Mouse (Mus musculus) layer of hippocampus, adult 2 months (tissue): ENCODE data around the gene Tktl1. TPM values are rescaled to one million over a fixed set of nuclear protein-coding genes. Genes with fewer than 3 reads are reported as not detected.

Experiments
- DNase-seq, 2 experiments: peaks; one replicate each; pipeline ENCODE4 v3.0.0; 2022; ENCODE audit warnings: low spot score in 2 of 2
- H3K27ac ChIP-seq: fragments of 200-600 bp; 2 replicates; pipeline ENCODE4 v1.8.1; 2022
- H3K4me3 ChIP-seq: fragments of 200-600 bp; 2 replicates; pipeline ENCODE4 v1.8.1; 2022; ENCODE audit warnings: mild to moderate bottlenecking
- CTCF ChIP-seq: fragments of 200-600 bp; conservative IDR thresholded peaks from 2 replicates; pipeline ENCODE4 v1.8.1; 2022; ENCODE audit warnings: antibody characterized with exemption, mild to moderate bottlenecking, moderate library complexity
- total RNA-seq, 2 experiments: library from RNA; stranded (reverse); gene quantifications; 2 replicates each; pipeline ENCODE4 v1.2.3; 2021

The Tktl1 gene
- total RNA-seq, 2 experiments from 2014 or later, result 0.17 TPM; not detected in 1

- Histone ChIP-seq H3K27ac (peak overlapping the region; percentile 86), H3K4me3 (peak overlapping the region; percentile 70)
- no peak; the same call in 1 of the 2 replicates for TF ChIP-seq CTCF
- DNase-seq, result peak; percentile 45 to 62
Measured at GRCm38 (mm10) chrX:74245687-74246086, 68.6 kb downstream of the Tktl1 start.

- DNase-seq, result peak; percentile 76 to 90
- Histone ChIP-seq H3K27ac (peak overlapping the region; percentile 86), H3K4me3 (peak overlapping the region; percentile 70)
- no peak for TF ChIP-seq CTCF
Measured at GRCm38 (mm10) chrX:74246213-74246681, 69.2 kb downstream of the Tktl1 start.

- Histone ChIP-seq H3K27ac (peak overlapping the region; percentile 68), H3K4me3 (peak overlapping the region; percentile 70)
- DNase-seq, result no peak
- no peak for TF ChIP-seq CTCF
Measured at GRCm38 (mm10) chrX:74246693-74247092, 69.6 kb downstream of the Tktl1 start.

- TF ChIP-seq CTCF, result peak; percentile 78
- Histone ChIP-seq H3K27ac (peak overlapping the region; percentile 80), H3K4me3 (peak overlapping the region; percentile 58; the same call in 1 of the 2 replicates)
- DNase-seq, result peak in 1 of 2 experiments; percentile 37
Measured at GRCm38 (mm10) chrX:74248651-74249050, 71.6 kb downstream of the Tktl1 start.

- H3K27ac ChIP-seq, result peak within 1 kb of the TSS; percentile 80
- H3K4me3 ChIP-seq, result peak within 1 kb of the TSS; percentile 58
- TF ChIP-seq CTCF, result peak; percentile 62
- DNase-seq, result peak; percentile 51 to 55
Measured at GRCm38 (mm10) chrX:74249615-74250014, 72.6 kb downstream of the Tktl1 start, which contains the start of gene Flna. Gene Flna, minus strand, starts transcription at chrX:74249820.

GRCm38 (mm10) chrX:74254153-74254887 is 77.3 kb downstream of the Tktl1 start, which contains the start of gene Emd:
Gene Emd, plus strand, starts transcription at chrX:74254687.
- TF ChIP-seq CTCF, result no peak
- H3K4me3 ChIP-seq, result peak within 1 kb of the TSS; percentile 72
- DNase-seq, result peak; percentile 80 to 91
- H3K27ac ChIP-seq, result peak within 1 kb of the TSS; percentile 92

GRCm38 (mm10) chrX:74254888-74255565 is 78.0 kb downstream of the Tktl1 start:
- no peak for TF ChIP-seq CTCF
- no peak for DNase-seq
- peak overlapping the region; percentile 92 for H3K27ac ChIP-seq
- peak overlapping the region; percentile 72 for H3K4me3 ChIP-seq

- TF ChIP-seq CTCF, result no peak
- Histone ChIP-seq H3K27ac (no peak overlapping the region), H3K4me3 (no peak overlapping the region)
Measured at GRCm38 (mm10) chrX:74257746-74258145, 80.7 kb downstream of the Tktl1 start.

More at GRCm38 (mm10) chrX:74257746-74258145, 80.7 kb downstream of the Tktl1 start:
- no peak for DNase-seq

Other genes starting within 250 kb of the Tktl1 start
- gene Renbp, start 246.4 kb upstream of the Tktl1 start, total RNA-seq, result 1 to 10 TPM; 4.5 to 6.2 TPM
- 10 to 100 TPM; 76.4 to 79.2 TPM for gene Hcfc1, start 210.9 kb upstream of the Tktl1 start, total RNA-seq
- 10 to 100 TPM; 59.3 to 62.6 TPM for gene Irak1, start 153.3 kb upstream of the Tktl1 start, total RNA-seq
- gene Opn1mw, start 49.8 kb upstream of the Tktl1 start, total RNA-seq, result 1 to 10 TPM in 1 of 2 experiments, not detected in 1; 1.1 TPM
- 10 to 100 TPM; 90.6 to 94.2 TPM for gene Mecp2, start 41.9 kb upstream of the Tktl1 start, total RNA-seq
- gene Tex28, start 9.4 kb upstream of the Tktl1 start, total RNA-seq, result not detected
- 10 to 100 TPM; 77.1 to 78.0 TPM for gene Flna, start 72.6 kb downstream of the Tktl1 start, total RNA-seq
- 10 to 100 TPM; 31.8 to 39.5 TPM for gene Emd, start 77.4 kb downstream of the Tktl1 start, total RNA-seq
- 100 to 1,000 TPM; 137 to 175 TPM for gene Rpl10, start 93.6 kb downstream of the Tktl1 start, total RNA-seq
- gene Taz, start 104.7 kb downstream of the Tktl1 start, total RNA-seq, result 10 to 100 TPM; 61.4 to 71.4 TPM
- gene Dnase1l1, start 105.1 kb downstream of the Tktl1 start, total RNA-seq, result 1 to 10 TPM; 1.6 to 2.1 TPM
- 100 to 1,000 TPM; 306 to 330 TPM for gene Atp6ap1, start 119.8 kb downstream of the Tktl1 start, total RNA-seq
- gene Gdi1, start 127.7 kb downstream of the Tktl1 start, total RNA-seq, result 100 to 1,000 TPM; 620 to 624 TPM
- 10 to 100 TPM; 28.1 to 33.7 TPM for gene Fam50a, start 135.8 kb downstream of the Tktl1 start, total RNA-seq
- gene Plxna3, start 151.8 kb downstream of the Tktl1 start, total RNA-seq, result 10 to 100 TPM; 31.5 to 32.0 TPM
- gene Lage3, start 176.4 kb downstream of the Tktl1 start, total RNA-seq, result 10 to 100 TPM; 23.3 to 27.3 TPM
- gene Ubl4a, start 196.0 kb downstream of the Tktl1 start, total RNA-seq, result 10 to 100 TPM; 61.1 to 65.1 TPM
- 1 to 10 TPM; 2.8 to 3.1 TPM for gene Slc10a3, start 196.1 kb downstream of the Tktl1 start, total RNA-seq
- 10 to 100 TPM; 18.3 to 23.8 TPM for gene Fam3a, start 216.0 kb downstream of the Tktl1 start, total RNA-seq
- gene Ikbkg, start 216.0 kb downstream of the Tktl1 start, total RNA-seq, result 10 to 100 TPM; 49.9 to 51.7 TPM